Mouse (Mus musculus) thymus, postnatal 36 days (tissue): ENCODE results near the gene Smc1b.
"Not testable (repeated sequence)": the region's sequence is repeated elsewhere in the genome, so short reads cannot be mapped to it uniquely, and the experiment has no call there.

Source experiments
- DNase-seq, 2 experiments: peaks; one replicate each; pipeline ENCODE4 v3.0.0; 2022; ENCODE audit warnings: mixed read lengths in 2 of 2

The Smc1b gene

DNA sequence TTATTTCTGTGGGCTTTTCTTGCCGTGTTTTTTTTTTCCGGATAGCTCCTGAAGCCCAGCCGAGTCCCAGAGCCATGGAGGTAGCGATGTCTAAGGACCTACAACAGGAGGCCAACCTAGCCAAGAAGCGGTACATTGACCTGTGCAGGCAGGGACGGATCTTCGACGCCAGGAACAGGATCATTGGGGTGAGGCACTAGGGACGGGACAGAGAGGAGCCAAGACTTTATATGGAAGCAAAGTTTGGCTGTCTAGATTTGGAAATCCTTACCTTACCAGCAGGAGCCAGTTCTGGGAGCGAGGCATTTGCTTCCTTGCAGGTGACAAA, 393 bp upstream of the Smc1b start:
- DNase-seq, result no peak

- DNase-seq, result no peak
Measured at GRCm38 (mm10) chr15:85085641-85086040, 46.1 kb downstream of the Smc1b start.

DNA sequence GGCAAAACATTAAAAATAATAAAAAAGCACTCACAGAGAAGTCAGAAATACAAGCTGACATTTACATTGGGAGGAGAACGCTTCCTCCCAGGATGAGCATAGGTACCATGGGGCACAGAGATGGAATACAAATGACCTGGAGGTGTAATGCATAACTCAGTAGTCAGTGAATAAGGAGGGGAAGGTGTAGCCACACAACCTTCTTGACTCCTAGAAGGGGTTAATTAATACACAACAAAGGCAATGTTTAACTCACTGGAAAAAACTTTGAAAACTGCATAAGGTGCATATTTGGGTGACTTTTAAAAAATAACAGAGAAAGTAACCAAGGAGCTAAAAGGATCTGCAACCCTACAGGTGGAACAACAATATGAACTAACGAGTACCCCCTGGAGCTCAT, 59.1 kb downstream of the Smc1b start:
- no peak for DNase-seq

DNA sequence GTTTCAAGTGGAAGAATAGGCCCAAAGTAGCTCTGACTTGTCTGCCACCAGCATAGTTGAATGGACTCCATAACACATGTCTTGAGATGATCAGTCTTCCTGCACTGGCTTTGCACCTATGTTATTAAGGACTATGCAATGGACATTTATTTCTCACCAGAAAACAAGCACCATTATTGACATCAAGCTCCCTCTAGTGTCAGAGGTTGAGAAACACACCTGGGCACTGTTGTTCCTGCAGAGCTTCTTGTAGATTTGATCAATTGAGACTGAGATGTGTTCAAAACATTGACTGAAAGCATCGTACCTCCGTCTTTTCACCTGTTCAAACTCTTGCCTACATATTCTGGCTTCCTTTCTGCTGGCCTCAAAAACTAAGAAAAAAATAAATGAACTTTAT, 61.2 kb downstream of the Smc1b start:
- peak in 1 of 2 experiments; percentile 15 for DNase-seq

DNA sequence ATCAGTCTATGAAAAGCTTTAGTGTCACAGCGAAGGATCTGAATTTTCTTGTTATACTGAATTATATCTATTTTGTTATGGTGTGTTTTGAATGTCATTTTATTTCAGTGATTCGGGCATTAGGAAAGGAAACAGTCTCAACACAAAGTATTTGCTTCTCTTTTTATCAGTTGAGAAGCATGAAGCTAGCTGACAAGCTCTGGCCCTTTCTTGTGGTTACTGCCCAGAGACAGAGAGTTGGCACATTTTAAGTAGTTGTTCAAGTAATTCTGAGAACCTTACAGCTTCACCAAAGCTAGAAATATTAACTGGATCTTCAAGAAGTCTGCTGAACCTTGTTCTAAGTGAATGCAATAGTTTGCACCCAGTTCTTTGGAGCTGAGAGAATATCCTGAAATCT, 68.3 kb downstream of the Smc1b start:
- DNase-seq, result no peak

- DNase-seq, result no peak
Measured at GRCm38 (mm10) chr15:85055186-85055585, 76.6 kb downstream of the Smc1b start.

DNA sequence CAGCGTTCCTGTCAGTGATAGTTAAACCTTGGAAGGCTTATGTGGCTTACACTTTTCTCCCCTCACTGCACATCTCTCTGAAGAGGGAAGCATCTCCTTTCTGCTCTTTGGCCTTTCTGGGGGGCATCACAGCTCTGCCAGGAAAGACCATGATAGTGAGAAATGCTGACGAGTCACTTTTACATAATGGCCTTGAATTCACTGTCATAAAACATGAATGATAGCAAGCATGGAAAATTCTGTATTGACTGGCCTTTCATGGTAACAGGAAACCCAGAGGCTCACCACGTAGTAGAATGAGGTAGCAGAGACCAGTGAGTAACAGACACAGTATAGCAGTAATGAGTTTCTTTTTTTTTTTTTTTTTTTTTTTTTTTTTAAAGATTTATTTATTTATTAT, 77.7 kb downstream of the Smc1b start:
- no peak for DNase-seq

GRCm38 (mm10) chr15:85049758-85050157, 82.0 kb downstream of the Smc1b start:
- DNase-seq, result no peak

GRCm38 (mm10) chr15:85047865-85048264, 83.9 kb downstream of the Smc1b start:
- no peak for DNase-seq

GRCm38 (mm10) chr15:85046230-85046950, 85.4 kb downstream of the Smc1b start:
- no peak for DNase-seq

- no peak for DNase-seq
Measured at GRCm38 (mm10) chr15:85043761-85044160, 88.0 kb downstream of the Smc1b start.

GRCm38 (mm10) chr15:85043116-85043515, 88.6 kb downstream of the Smc1b start:
- no peak for DNase-seq

GRCm38 (mm10) chr15:85042361-85042954, 89.3 kb downstream of the Smc1b start:
- DNase-seq, result peak; percentile 59 to 62

GRCm38 (mm10) chr15:85041546-85042225, 90.1 kb downstream of the Smc1b start:
- DNase-seq, result no peak

- DNase-seq, result no peak
Measured at GRCm38 (mm10) chr15:85037343-85037690, 94.4 kb downstream of the Smc1b start.

- peak; percentile 97 to 98 for DNase-seq
Measured at GRCm38 (mm10) chr15:85036566-85037342, 95.0 kb downstream of the Smc1b start.

GRCm38 (mm10) chr15:85033916-85034315, 97.8 kb downstream of the Smc1b start:
- DNase-seq, result not testable (repeated sequence)

- DNase-seq, result no peak
Measured at GRCm38 (mm10) chr15:85031866-85032265, 99.9 kb downstream of the Smc1b start.

DNA sequence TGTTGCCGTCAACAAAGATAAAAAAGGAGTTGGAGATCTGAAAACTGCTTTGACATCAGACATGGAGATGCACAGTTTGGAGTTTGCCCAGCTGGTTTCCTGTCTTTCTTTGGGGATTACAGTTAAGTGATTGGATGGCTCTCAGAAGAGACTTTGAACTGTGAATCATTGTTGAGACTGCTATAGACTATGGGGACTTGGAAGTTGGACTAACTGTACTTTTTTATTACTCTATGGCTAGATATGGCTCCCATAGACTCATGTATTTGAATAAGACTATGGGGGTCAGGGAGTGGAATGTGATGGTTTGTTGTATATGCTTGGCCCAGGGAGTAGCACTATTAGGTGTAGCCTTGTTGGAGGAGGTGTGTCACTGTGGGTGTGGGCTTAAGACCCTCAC, 101.1 kb downstream of the Smc1b start:
- not testable (repeated sequence) for DNase-seq

DNA sequence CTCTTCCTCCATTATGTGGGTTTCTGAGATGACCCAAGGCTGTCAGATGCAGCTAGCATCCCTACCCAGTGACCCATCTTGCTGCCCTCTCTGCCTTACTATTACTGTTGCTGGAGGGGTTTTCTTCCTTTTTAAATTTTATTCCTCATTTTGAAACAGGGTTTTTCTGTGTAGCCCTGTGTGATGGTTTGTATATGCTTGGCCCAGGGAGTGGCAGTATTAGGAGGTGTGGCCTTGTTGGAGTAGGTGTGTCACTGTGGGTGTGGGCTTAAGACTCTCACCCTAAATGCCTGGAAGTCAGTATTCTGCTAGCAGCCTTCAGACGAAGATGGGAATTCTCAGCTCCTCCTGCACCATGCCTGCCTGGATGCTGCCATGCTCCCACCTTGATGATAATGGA, 103.1 kb downstream of the Smc1b start, which contains the start of gene Fam118a:
Gene Fam118a, plus strand, starts transcription at position 301 of the 400 bp plus-strand sequence.
- DNase-seq, result not testable (repeated sequence)

DNA sequence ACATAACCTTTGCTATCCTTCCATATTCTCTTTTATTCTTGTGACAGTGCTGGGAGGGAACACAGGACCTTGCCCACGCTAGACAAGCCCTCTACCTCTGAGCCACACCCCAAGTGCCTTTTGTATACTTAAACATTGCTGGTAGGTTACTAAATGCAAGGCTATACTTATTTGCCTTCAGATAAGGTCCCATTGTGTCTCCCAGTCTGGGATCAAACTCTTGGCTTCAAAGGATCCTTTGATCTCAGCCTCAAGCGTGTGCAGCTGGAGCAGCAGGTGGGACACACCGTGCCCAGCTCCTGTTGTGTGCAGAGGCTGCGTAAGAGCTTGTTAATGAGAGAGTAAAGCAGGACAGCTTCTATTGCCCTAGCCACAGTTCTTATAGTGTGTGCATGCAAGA, 104.0 kb downstream of the Smc1b start:
- DNase-seq, result no peak

GRCm38 (mm10) chr15:85026197-85026596, 105.6 kb downstream of the Smc1b start:
- DNase-seq, result no peak

GRCm38 (mm10) chr15:85022211-85022610, 109.6 kb downstream of the Smc1b start:
- DNase-seq, result no peak
